Mouse (Mus musculus) ES-E14 (cell line): ENCODE measurements around the gene Dpf1. TPM values are rescaled to one million over a fixed set of nuclear protein-coding genes. Genes with fewer than 3 reads are reported as not detected.
A peak's percentile ranks its signal among the peaks of the same experiment; 100 is the strongest.

Experiments
- DNase-seq: peaks from one replicate; pipeline ENCODE4 v3.0.0-alpha.2; 2013; ENCODE audit warnings: low read depth, low spot score
- H3K27ac ChIP-seq: 2 replicates; pipeline ENCODE4 v1.5.1; 2012; ENCODE audit warnings: low read depth, mild to moderate bottlenecking, low read length, moderate library complexity, mixed read lengths; ENCODE audit not compliant: poor library complexity, insufficient read depth, severe bottlenecking
- H3K36me3 ChIP-seq: 2 replicates; pipeline ENCODE4 v1.6.1; 2012; ENCODE audit warnings: mild to moderate bottlenecking, low read length, moderate library complexity, mixed read lengths; ENCODE audit not compliant: control insufficient read depth, poor library complexity, insufficient read depth, severe bottlenecking
- H3K4me1 ChIP-seq, 2 experiments: fragments of 150-350 bp in 1 of 2; sonication (generic) in 1 of 2; 2 replicates each; pipeline ENCODE4 v1.6.1; 2012; ENCODE audit warnings: low read length in 2 of 2, mild to moderate bottlenecking in 1 of 2, mixed read lengths in 1 of 2; ENCODE audit not compliant: control insufficient read depth in 2 of 2, insufficient read depth in 2 of 2, poor library complexity in 1 of 2
- H3K4me3 ChIP-seq, 2 experiments: fragments of 150-350 bp in 1 of 2; sonication (generic) in 1 of 2; 2 replicates each; pipeline ENCODE4 v1.5.1; 2012; ENCODE audit warnings: low read length in 2 of 2, low read depth in 1 of 2, mild to moderate bottlenecking in 1 of 2, mixed read lengths in 1 of 2; ENCODE audit not compliant: insufficient read depth in 1 of 2, poor library complexity in 1 of 2, severe bottlenecking in 1 of 2
- H3K9ac ChIP-seq: 2 replicates; pipeline ENCODE4 v1.6.1; 2012; ENCODE audit warnings: low read depth, mild to moderate bottlenecking, low read length, mixed read lengths; ENCODE audit not compliant: poor library complexity, insufficient read depth, severe bottlenecking
- H3K9me3 ChIP-seq: fragments of 150-350 bp; sonication (generic); 2 replicates; pipeline ENCODE4 v1.6.1; 2012; ENCODE audit warnings: low read depth, mild to moderate bottlenecking, low read length; ENCODE audit not compliant: control insufficient read depth, insufficient read depth
- CHD2 ChIP-seq: IDR thresholded peaks from 2 replicates; pipeline ENCODE4 v1.6.1; 2014; ENCODE audit warnings: mild to moderate bottlenecking, low read depth, low read length, inconsistent platforms
- HCFC1 ChIP-seq: IDR thresholded peaks from 2 replicates; pipeline ENCODE4 v1.6.1; 2012; ENCODE audit warnings: low read length, inconsistent platforms, borderline replicate concordance; ENCODE audit not compliant: insufficient read depth
- MAFK ChIP-seq: IDR thresholded peaks from 2 replicates; pipeline ENCODE4 v1.6.1; 2014; ENCODE audit warnings: mild to moderate bottlenecking, low read depth, low read length, inconsistent platforms; ENCODE audit not compliant: insufficient read depth
- ZC3H11A ChIP-seq: IDR thresholded peaks from 2 replicates; pipeline ENCODE4 v1.6.1; 2012; ENCODE audit warnings: low read depth, mild to moderate bottlenecking, inconsistent platforms, low read length, borderline replicate concordance
- ZNF384 ChIP-seq: IDR thresholded peaks from 2 replicates; pipeline ENCODE4 v1.6.1; 2012; ENCODE audit warnings: low read depth, low read length, inconsistent platforms
- in situ Hi-C, 2 experiments: fragments of 600-800 bp; cut with MboI; formaldehyde crosslinking; loops; one replicate each; pipeline ENCODE4 v1.15.1; 2025; ENCODE audit warnings: low sequenced_read_pairs in 2 of 2, inconsistent platforms in 1 of 2; ENCODE audit not compliant: unreplicated experiment in 2 of 2
- total RNA-seq: library from RNA; depleted of rRNA; stranded (reverse); fragments of 300-350 nt; gene quantifications from 2 replicates; pipeline ENCODE4 v1.2.3, GENCODE M21; 2012

Dpf1 gene
- total RNA-seq, 1 experiment, result 18.0 TPM

- Histone ChIP-seq H3K9ac (peak overlapping the region; percentile 24; the same call in 1 of the 2 replicates), H3K9me3 (no peaks in the 10 kb centered on the region), H3K4me3 (0 out of 4 replicates have a peak overlapping the region, but pooled peaks of 1 of the 2 experiments have one; percentile 8), H3K4me1 (peaks cover 9 to 40% of the 10 kb centered on the region in 2 experiments; a peak in 3 of 4 replicates), H3K36me3 (peaks cover 2% of the 10 kb centered on the region; the same call in 1 of the 2 replicates), H3K27ac (peak overlapping the region; percentile 79; the same call in 1 of the 2 replicates)
- no peak for TF ChIP-seq ZC3H11A
- no peak for TF ChIP-seq CHD2
- TF ChIP-seq ZNF384, result no peak
- TF ChIP-seq MAFK, result no peak
- no peak for TF ChIP-seq HCFC1
- DNase-seq, result no peak
- in situ Hi-C loops, result no loop called here
These were observed 10.4 kb upstream of the Dpf1 start for GRCm38 (mm10) chr7:29293131-29294065.

GRCm38 (mm10) chr7:29294111-29294761 lies 9.5 kb upstream of the Dpf1 start:
- H3K9ac ChIP-seq, result peak overlapping the region; percentile 21; the same call in 1 of the 2 replicates
- H3K36me3 ChIP-seq, result peaks cover 2% of the 10 kb centered on the region; the same call in 1 of the 2 replicates
- H3K4me3 ChIP-seq, result 0 out of 4 replicates have a peak overlapping the region, but pooled peaks of 1 of the 2 experiments have one; percentile 6
- peak overlapping the region; percentile 72 for H3K27ac ChIP-seq
- DNase-seq, result no peak
- H3K9me3 ChIP-seq, result no peaks in the 10 kb centered on the region
- in situ Hi-C loops, result no loop called here
- no peak for TF ChIP-seq ZNF384
- TF ChIP-seq CHD2, result no peak
- no peak for TF ChIP-seq ZC3H11A
- TF ChIP-seq HCFC1, result no peak
- TF ChIP-seq MAFK, result no peak
- peaks cover 9 to 40% of the 10 kb centered on the region in 2 experiments; a peak in 3 of 4 replicates for H3K4me1 ChIP-seq

GRCm38 (mm10) chr7:29295861-29296647 lies 7.7 kb upstream of the Dpf1 start:
- Histone ChIP-seq H3K9me3 (no peaks in the 10 kb centered on the region), H3K9ac (no peak overlapping the region), H3K4me3 (no peak overlapping the region), H3K36me3 (0 out of 2 replicates have a peak, but pooled peaks cover 2% of the 10 kb centered on the region), H3K27ac (no peak overlapping the region), H3K4me1 (peaks cover 9 to 28% of the 10 kb centered on the region in 2 experiments; a peak in 3 of 4 replicates)
- no peak for DNase-seq
- TF ChIP-seq CHD2, result no peak
- no peak for TF ChIP-seq HCFC1
- no peak for TF ChIP-seq MAFK
- TF ChIP-seq ZC3H11A, result no peak
- no peak for TF ChIP-seq ZNF384
- in situ Hi-C loops, result no loop called here

- no peak overlapping the region for H3K9ac ChIP-seq
- no peak for DNase-seq
- H3K4me1 ChIP-seq, result peaks cover 5 to 24% of the 10 kb centered on the region in 2 experiments; a peak in 2 of 4 replicates
- H3K4me3 ChIP-seq, result 0 out of 4 replicates have a peak overlapping the region, but pooled peaks of 1 of the 2 experiments have one; percentile 26
- H3K9me3 ChIP-seq, result no peaks in the 10 kb centered on the region
- 0 out of 2 replicates have a peak, but pooled peaks have one; percentile 26 for TF ChIP-seq ZC3H11A
- no peak for TF ChIP-seq CHD2
- no peak for TF ChIP-seq ZNF384
- no peak overlapping the region for H3K27ac ChIP-seq
- in situ Hi-C loops, result no loop called here
- 0 out of 2 replicates have a peak, but pooled peaks cover 2% of the 10 kb centered on the region for H3K36me3 ChIP-seq
These were observed 6.8 kb upstream of the Dpf1 start for GRCm38 (mm10) chr7:29296998-29297397.
